Mouse (Mus musculus): Measurements from ENCODE around the gene Gm3239. TPM values are rescaled to one million over a fixed set of nuclear protein-coding genes. Genes with fewer than 3 reads are reported as not detected.
"Not testable (repeated sequence)": the region's sequence is repeated elsewhere in the genome, so short reads cannot be mapped to it uniquely, and the experiment has no call there.

The Gm3239 gene
- total RNA-seq (2021) = not detected

DNA sequence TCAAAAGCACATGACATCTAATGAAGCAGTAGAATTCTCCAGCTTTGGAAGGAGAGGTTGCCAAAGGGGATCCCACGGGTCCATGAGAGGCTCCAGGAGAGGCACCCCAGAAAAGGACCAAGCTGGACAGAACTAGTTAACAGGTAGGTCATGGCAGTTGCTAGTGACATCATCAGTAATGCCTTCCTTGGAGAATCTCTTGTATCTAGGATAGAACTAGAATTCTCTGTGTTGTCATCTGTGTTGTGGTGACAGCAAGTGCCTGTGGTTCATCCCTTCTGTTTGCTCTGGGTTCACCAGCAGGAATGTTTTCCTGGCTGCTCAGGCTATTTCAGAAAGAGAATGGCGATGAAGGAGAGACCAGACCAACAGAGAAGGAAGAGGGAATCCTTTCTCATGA, at the start of gene Gm3239:
Gene Gm3239, plus strand, starts transcription at position 301 of the 400 bp plus-strand sequence.
- intact Hi-C loops (cut with DNase I); DNase-seq: not testable (repeated sequence)

GRCm38 (mm10) chr14:4632052-4632451, 31.9 kb upstream of the Gm3239 start, which contains the start of gene Gm8159:
Gene Gm8159 (plus strand): TSS chr14:4632352.
- intact Hi-C loops (cut with DNase I); DNase-seq: not testable (repeated sequence)

GRCm38 (mm10) chr14:4649309-4649708, 14.7 kb upstream of the Gm3239 start:
- intact Hi-C loops (cut with DNase I) = not testable (repeated sequence)
- DNase-seq = peak in 1 of 2 experiments; percentile 2

GRCm38 (mm10) chr14:4650324-4650723, 13.7 kb upstream of the Gm3239 start:
- intact Hi-C loops (cut with DNase I) = not testable (repeated sequence)
- peak in 1 of 2 experiments; percentile 26 for DNase-seq

GRCm38 (mm10) chr14:4708938-4709337, 44.9 kb downstream of the Gm3239 start, which contains the start of gene Gm7876:
Gene Gm7876 (plus strand): TSS chr14:4709238.
- intact Hi-C loops (cut with DNase I); DNase-seq: not testable (repeated sequence)

Other genes starting within 250 kb of the Gm3239 start
- under 1 TPM in 1 of 2 experiments, not detected in 1; 0.17 TPM for gene Gm3164, start 248.7 kb upstream of the Gm3239 start, total RNA-seq (2021)
- not detected for gene Gm3173, start 233.2 kb upstream of the Gm3239 start, total RNA-seq (2021)
- not detected for gene Gm3182, start 182.4 kb upstream of the Gm3239 start, total RNA-seq (2021)
- not detected for gene Gm3047, start 108.8 kb upstream of the Gm3239 start, total RNA-seq (2021)
- not detected for gene Gm8159, start 31.8 kb upstream of the Gm3239 start, total RNA-seq (2021)
- gene Gm7876, start 45.0 kb downstream of the Gm3239 start, total RNA-seq (2021) = not detected
- gene Gm3252, start 62.6 kb downstream of the Gm3239 start, total RNA-seq (2021) = under 1 TPM; 0.16 to 0.25 TPM
- gene Gm9602, start 112.1 kb downstream of the Gm3239 start, total RNA-seq (2021) = not detected
- gene Gm3269, start 173.9 kb downstream of the Gm3239 start, total RNA-seq (2021) = not detected
- 1 to 10 TPM in 1 of 2 experiments, not detected in 1; 3.3 TPM for gene Gm3264, start 191.4 kb downstream of the Gm3239 start, total RNA-seq (2021)
- not detected for gene Gm3278, start 228.2 kb downstream of the Gm3239 start, total RNA-seq (2021)